Mouse (Mus musculus): ENCODE data around the gene Abcc3. TPM values are rescaled to one million over a fixed set of nuclear protein-coding genes. Genes with fewer than 3 reads are reported as not detected.

The Abcc3 gene
- polyA plus RNA-seq, 1 experiment from 2014 or later: 2.5 TPM

DNA sequence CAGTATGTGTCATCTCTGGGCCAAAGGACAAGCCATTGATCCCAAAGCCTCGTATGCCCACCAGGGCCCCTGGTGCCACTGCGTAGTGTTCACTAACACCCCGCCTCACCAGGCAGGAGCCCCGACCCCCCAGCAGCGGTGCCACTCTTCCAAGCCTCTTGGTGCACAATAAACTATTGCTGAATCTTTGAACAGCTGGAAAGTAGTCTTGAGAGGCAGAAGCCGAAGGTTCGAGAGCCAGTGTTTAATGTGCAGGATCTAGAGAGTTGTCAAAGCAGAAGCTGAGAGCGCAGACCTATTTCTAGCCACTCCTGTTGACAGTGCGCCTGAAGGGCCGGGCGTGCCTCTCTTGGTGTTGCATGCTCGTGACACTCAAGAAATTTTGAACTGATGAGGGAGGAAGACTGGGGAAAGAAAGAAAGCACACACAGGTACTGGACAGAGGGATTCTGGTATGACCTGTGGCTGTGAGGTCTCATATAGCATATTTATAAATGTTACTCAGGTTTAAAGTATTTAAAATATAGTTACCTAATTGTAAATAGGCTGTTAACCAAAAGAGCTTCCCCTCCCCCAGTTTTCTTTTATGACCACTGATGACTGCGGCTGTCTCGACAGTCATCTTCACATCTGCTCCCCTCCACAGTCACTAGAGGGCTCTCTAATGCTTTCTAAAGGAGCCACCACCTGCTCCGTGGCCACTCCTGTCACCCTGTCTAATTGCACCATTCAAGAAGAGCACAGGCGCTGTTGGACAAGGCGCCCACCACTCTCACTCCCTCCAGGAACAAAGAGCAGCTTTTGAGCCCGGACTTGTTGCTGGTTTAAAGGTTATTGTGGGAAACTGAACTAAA lies 52.8 kb downstream of the Abcc3 start:
- Histone ChIP-seq H3K36me3 (ENCODE audit: control insufficient read depth, insufficient read depth, low read length) (peaks cover 12% of the 10 kb centered on the region), H3K9ac (ENCODE audit: low read depth, low read length) (no peak overlapping the region), H3K4me1 (ENCODE audit: control insufficient read depth, insufficient read depth, low read length) (peaks cover 5% of the 10 kb centered on the region; the same call in 1 of the 2 replicates), H3K9me3 (ENCODE audit: control insufficient read depth, low read length) (no peaks in the 10 kb centered on the region), H3K27me3 (replicated peaks; ENCODE audit: control insufficient read depth, insufficient read depth, low read length) (no peaks in the 10 kb centered on the region), H3K27ac (ENCODE audit: low read length) (no peak overlapping the region), H3K4me3 (ENCODE audit: low read length) (no peak overlapping the region), H3K4me2 (ENCODE audit: low read depth, low read length) (no peak overlapping the region)
- peak; percentile 62; the same call in 1 of the 2 replicates for ATAC-seq
- WGBS: 55% methylated on average over 18 of the region's 18 CpGs

DNA sequence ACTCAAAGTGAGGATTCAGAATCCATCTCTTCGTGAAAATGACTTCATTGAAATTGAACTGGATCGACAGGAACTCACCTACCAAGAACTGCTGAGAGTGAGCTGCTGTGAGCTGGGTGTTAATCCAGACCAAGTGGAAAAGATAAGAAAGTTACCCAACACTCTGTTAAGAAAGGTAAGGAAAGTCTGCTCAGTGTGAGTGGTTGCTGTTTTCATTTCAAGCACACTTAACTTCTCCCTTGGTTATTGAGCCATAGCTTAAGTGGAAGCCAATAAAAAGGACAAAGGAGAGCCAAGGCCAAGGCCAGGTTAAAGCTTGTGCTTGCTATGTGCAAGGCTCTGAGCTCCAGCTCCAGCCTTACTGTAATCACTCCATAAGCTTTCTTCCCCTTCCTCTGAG lies 54.5 kb downstream of the Abcc3 start:
- no peaks in the 10 kb centered on the region for H3K9me3 ChIP-seq (ENCODE audit: control insufficient read depth, low read length)
- H3K4me3 ChIP-seq (ENCODE audit: low read length): no peak overlapping the region
- H3K9ac ChIP-seq (ENCODE audit: low read depth, low read length): no peak overlapping the region
- peaks cover 12% of the 10 kb centered on the region for H3K36me3 ChIP-seq (ENCODE audit: control insufficient read depth, insufficient read depth, low read length)
- no peak overlapping the region for H3K27ac ChIP-seq (ENCODE audit: low read length)
- H3K4me1 ChIP-seq (ENCODE audit: control insufficient read depth, insufficient read depth, low read length): peaks cover 11% of the 10 kb centered on the region; the same call in 1 of the 2 replicates
- ATAC-seq: no peak
- WGBS: 88% methylated on average over 2 of the region's 2 CpGs
- no peak overlapping the region for H3K4me2 ChIP-seq (ENCODE audit: low read depth, low read length)
- no peaks in the 10 kb centered on the region for H3K27me3 ChIP-seq (replicated peaks; ENCODE audit: control insufficient read depth, insufficient read depth, low read length)

DNA sequence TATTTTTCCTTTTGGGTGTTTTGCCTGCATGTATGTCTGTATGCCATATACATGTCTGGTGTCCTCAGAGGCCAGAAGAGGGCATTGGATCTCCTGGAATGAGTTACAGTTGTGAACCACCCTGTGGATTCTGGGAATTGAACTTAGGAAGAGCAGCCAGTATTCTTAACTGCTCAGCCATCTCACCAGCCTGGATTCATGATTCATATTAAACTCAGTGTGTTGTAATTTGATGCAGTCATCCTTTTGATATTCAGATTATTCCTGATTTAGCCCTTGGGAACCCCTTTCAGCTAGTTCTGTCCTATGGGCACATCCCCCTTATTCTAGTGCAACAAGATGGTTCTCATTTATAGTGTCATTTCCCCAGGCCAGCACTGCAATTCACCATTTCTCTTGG lies 56.2 kb downstream of the Abcc3 start:
- Histone ChIP-seq H3K27me3 (replicated peaks; ENCODE audit: control insufficient read depth, insufficient read depth, low read length) (no peaks in the 10 kb centered on the region), H3K4me2 (ENCODE audit: low read depth, low read length) (no peak overlapping the region), H3K9ac (ENCODE audit: low read depth, low read length) (no peak overlapping the region), H3K9me3 (ENCODE audit: control insufficient read depth, low read length) (no peaks in the 10 kb centered on the region), H3K4me1 (ENCODE audit: control insufficient read depth, insufficient read depth, low read length) (peaks cover 11% of the 10 kb centered on the region; the same call in 1 of the 2 replicates), H3K36me3 (ENCODE audit: control insufficient read depth, insufficient read depth, low read length) (peaks cover 12% of the 10 kb centered on the region), H3K4me3 (ENCODE audit: low read length) (no peak overlapping the region), H3K27ac (ENCODE audit: low read length) (no peak overlapping the region)
- ATAC-seq: no peak

DNA sequence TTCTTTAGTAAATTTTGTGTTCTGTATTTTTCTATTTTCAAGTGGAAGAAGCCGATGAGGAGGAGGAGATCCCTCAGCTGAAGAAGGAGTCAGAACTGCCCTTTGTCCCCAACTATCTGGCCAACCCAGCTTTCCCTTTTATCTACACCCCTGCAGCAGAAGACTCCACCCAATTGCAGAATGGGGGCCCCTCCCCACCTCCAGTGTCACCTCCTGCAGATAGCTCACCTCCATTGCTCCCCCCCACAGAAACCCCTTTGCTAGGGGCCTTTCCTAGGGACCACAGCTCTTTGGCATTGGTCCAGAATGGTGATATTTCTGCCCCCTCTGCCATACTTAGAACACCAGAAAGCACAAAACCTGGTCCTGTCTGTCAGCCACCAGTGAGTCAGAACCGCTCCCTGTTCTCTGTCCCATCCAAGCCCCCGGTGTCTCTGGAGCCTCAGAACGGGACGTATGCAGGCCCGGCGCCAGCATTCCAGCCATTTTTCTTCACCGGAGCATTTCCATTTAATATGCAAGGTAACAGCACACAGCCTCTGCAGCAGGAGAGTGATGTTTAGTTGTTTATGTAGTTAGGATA lies 58.3 kb downstream of the Abcc3 start:
- WGBS: 77% methylated on average over 8 of the region's 8 CpGs
- peaks cover 7% of the 10 kb centered on the region; the same call in 1 of the 2 replicates for H3K36me3 ChIP-seq (ENCODE audit: control insufficient read depth, insufficient read depth, low read length)
- ATAC-seq: no peak
- H3K4me2 ChIP-seq (ENCODE audit: low read depth, low read length): no peak overlapping the region
- H3K4me1 ChIP-seq (ENCODE audit: control insufficient read depth, insufficient read depth, low read length): peaks cover 15% of the 10 kb centered on the region
- 0 out of 2 replicates have a peak overlapping the region, but pooled peaks have one; percentile 5 for H3K9ac ChIP-seq (ENCODE audit: low read depth, low read length)
- no peaks in the 10 kb centered on the region for H3K27me3 ChIP-seq (replicated peaks; ENCODE audit: control insufficient read depth, insufficient read depth, low read length)
- H3K27ac ChIP-seq (ENCODE audit: low read length): no peak overlapping the region
- no peaks in the 10 kb centered on the region for H3K9me3 ChIP-seq (ENCODE audit: control insufficient read depth, low read length)
- H3K4me3 ChIP-seq (ENCODE audit: low read length): no peak overlapping the region

DNA sequence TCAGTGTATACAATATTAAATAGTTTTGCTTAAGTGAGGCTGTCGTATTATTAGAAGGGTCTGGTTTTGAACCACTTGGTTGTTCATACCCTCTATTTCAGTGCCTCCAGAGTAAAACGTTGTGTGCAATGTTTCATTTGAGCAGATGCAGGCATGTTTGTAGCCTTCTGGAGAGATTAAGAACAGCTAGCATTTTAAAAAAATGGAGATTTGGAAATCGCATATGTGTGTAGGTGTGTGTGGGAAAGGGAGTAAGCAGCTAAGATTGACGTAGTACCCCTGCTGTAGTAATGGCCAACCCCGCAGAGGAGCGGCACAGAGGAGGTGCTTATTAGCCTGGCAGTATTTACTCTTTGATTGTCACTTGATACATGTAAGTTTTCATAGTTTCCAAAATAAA lies 60.1 kb downstream of the Abcc3 start:
- no peak overlapping the region for H3K4me3 ChIP-seq (ENCODE audit: low read length)
- H3K9me3 ChIP-seq (ENCODE audit: control insufficient read depth, low read length): no peaks in the 10 kb centered on the region
- no peak for ATAC-seq
- no peak overlapping the region for H3K4me2 ChIP-seq (ENCODE audit: low read depth, low read length)
- no peak overlapping the region for H3K9ac ChIP-seq (ENCODE audit: low read depth, low read length)
- H3K27me3 ChIP-seq (replicated peaks; ENCODE audit: control insufficient read depth, insufficient read depth, low read length): no peaks in the 10 kb centered on the region
- no peaks in the 10 kb centered on the region for H3K36me3 ChIP-seq (ENCODE audit: control insufficient read depth, insufficient read depth, low read length)
- 80% methylated on average over 6 of the region's 6 CpGs for WGBS
- H3K27ac ChIP-seq (ENCODE audit: low read length): no peak overlapping the region
- peaks cover 18% of the 10 kb centered on the region for H3K4me1 ChIP-seq (ENCODE audit: control insufficient read depth, insufficient read depth, low read length)

DNA sequence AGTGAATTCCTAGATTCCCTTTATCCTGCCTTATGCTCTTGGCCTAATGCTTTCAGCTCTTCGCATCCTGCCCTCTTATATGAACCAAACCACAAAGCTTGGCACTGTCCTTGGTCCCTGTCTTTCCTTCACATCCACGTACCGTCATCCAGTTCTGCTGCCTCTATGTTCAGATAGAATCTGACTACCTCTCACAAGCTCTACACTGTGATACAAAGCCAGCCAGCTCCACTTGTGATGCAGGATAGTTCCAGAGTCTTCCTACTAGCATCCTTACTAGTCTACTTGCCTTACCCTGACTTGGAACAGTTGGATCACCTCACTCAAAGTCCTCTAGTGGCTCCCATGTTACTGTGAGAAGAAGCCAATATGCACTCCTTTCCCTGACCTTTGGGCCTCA lies 62.6 kb downstream of the Abcc3 start:
- ATAC-seq: no peak; the same call in none of the 2 replicates
- H3K27me3 ChIP-seq (replicated peaks; ENCODE audit: control insufficient read depth, insufficient read depth, low read length): no peaks in the 10 kb centered on the region
- H3K36me3 ChIP-seq (ENCODE audit: control insufficient read depth, insufficient read depth, low read length): no peaks in the 10 kb centered on the region
- H3K9ac ChIP-seq (ENCODE audit: low read depth, low read length): no peak overlapping the region
- no peaks in the 10 kb centered on the region for H3K9me3 ChIP-seq (ENCODE audit: control insufficient read depth, low read length)
- WGBS: 85% methylated on average over 3 of the region's 3 CpGs
- 0 out of 2 replicates have a peak overlapping the region, but pooled peaks have one; percentile 13 for H3K4me2 ChIP-seq (ENCODE audit: low read depth, low read length)
- H3K4me3 ChIP-seq (ENCODE audit: low read length): peak overlapping the region; percentile 1; the same call in 1 of the 2 replicates
- H3K4me1 ChIP-seq (ENCODE audit: control insufficient read depth, insufficient read depth, low read length): peaks cover 24% of the 10 kb centered on the region
- peak overlapping the region; percentile 90 for H3K27ac ChIP-seq (ENCODE audit: low read length)

DNA sequence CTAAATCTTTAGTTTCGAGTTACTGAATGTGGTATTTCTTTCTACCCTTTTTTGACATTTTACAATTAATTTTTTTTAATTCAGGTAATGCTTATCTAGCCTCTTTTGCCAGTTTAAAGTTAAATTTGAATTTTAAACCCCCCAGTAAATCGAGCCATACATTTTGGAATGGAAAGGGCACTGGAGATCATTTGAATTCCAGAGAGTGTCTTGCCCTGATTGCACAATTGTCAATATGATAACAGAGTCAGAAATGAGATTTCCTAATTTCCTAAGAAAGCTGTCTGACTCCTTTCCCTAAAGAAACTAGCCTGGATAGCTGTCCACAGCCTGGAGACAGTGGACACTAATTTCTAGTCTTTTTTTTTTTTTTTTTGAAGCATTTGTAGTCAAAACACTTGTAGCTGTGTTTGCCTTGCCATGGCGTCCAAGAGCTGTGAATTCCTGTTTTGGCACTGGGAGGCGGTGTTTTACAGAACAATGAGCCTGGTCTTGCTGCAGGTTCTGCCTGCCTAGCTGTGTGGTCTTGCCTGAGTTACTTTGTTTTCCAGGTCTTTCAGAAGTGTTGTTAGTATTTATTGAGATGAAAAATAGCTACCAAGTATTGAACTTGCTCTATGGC lies 63.4 kb downstream of the Abcc3 start:
- ATAC-seq: no peak
- H3K27me3 ChIP-seq (replicated peaks; ENCODE audit: control insufficient read depth, insufficient read depth, low read length): no peaks in the 10 kb centered on the region
- peak overlapping the region; percentile 50 for H3K27ac ChIP-seq (ENCODE audit: low read length)
- no peaks in the 10 kb centered on the region for H3K36me3 ChIP-seq (ENCODE audit: control insufficient read depth, insufficient read depth, low read length)
- H3K4me3 ChIP-seq (ENCODE audit: low read length): no peak overlapping the region
- WGBS: 48% methylated on average over 4 of the region's 4 CpGs
- no peak overlapping the region for H3K9ac ChIP-seq (ENCODE audit: low read depth, low read length)
- H3K4me2 ChIP-seq (ENCODE audit: low read depth, low read length): peak overlapping the region; percentile 30; the same call in 1 of the 2 replicates
- H3K4me1 ChIP-seq (ENCODE audit: control insufficient read depth, insufficient read depth, low read length): peaks cover 22% of the 10 kb centered on the region
- no peaks in the 10 kb centered on the region for H3K9me3 ChIP-seq (ENCODE audit: control insufficient read depth, low read length)

DNA sequence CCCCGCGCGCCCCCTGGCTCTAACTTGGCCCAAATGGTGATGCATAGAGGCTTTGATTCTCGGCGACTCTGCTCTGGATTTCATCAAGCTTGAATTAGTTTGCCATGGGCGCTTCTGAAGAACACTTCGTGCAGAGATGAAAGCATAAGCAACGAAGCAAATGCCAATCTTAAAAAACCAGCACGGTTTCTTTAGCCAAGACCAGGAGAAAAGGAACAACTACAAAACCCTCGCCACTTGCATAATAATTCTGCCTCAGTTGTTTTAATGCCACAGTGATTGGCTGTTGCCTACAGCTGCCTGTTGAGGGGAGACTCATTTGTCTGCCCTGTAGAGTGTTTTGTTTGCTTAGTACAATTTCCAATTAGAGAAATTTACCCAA lies 64.2 kb downstream of the Abcc3 start:
- Histone ChIP-seq H3K4me3 (ENCODE audit: low read length) (peak overlapping the region; percentile 82), H3K4me1 (ENCODE audit: control insufficient read depth, insufficient read depth, low read length) (peaks cover 18% of the 10 kb centered on the region), H3K27me3 (replicated peaks; ENCODE audit: control insufficient read depth, insufficient read depth, low read length) (no peaks in the 10 kb centered on the region), H3K4me2 (ENCODE audit: low read depth, low read length) (peak overlapping the region; percentile 76), H3K27ac (ENCODE audit: low read length) (peak overlapping the region; percentile 99), H3K36me3 (ENCODE audit: control insufficient read depth, insufficient read depth, low read length) (no peaks in the 10 kb centered on the region), H3K9ac (ENCODE audit: low read depth, low read length) (peak overlapping the region; percentile 96), H3K9me3 (ENCODE audit: control insufficient read depth, low read length) (no peaks in the 10 kb centered on the region)
- WGBS: 2% methylated on average over 10 of the region's 10 CpGs
- no peak for ATAC-seq
